Mouse (Mus musculus): ENCODE results near the gene Arhgef25.

DNA sequence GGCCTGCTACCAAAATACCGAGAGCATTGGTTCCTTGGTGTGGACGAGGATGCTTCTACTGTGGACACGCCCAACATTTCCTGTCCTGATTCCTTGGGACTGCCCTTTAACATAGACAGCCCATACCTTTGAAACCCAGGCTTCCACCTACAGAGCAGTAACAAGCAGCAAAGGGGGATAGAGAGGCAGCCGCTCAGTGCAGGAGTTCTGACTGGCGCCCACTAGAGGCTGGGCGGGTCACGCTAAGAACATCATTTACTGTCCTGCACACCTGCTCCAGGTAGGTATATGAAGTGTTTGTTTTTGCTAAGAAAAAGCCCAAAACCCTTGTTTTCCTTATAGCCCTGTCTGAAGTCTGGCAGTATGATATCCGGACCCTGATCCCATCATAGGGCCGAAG lies 43.3 kb upstream of the Arhgef25 start:
- TF ChIP-seq POLR2A (IDR thresholded peaks at IDR 0.05; ENCODE audit: borderline replicate concordance, control insufficient read depth, low read depth, low read length), result no peak
- peak; percentile 43; the same call in 1 of the 2 replicates for TF ChIP-seq CTCF (IDR thresholded peaks at IDR 0.05; ENCODE audit: control insufficient read depth, insufficient read depth, low read length)

Measured in bone marrow, adult 2 months (tissue).